Mouse (Mus musculus) bone marrow macrophage, adult 2 months (primary cell): Measurements from ENCODE around the gene Maneal.

Source experiments
- CTCF ChIP-seq: IDR thresholded peaks from 2 replicates; pipeline ENCODE4 v1.5.1; 2012; ENCODE audit warnings: low read depth, mild to moderate bottlenecking, low read length, moderate library complexity
- POLR2A ChIP-seq: IDR thresholded peaks from 2 replicates; pipeline ENCODE4 v1.6.1; 2012; ENCODE audit warnings: mild to moderate bottlenecking, low read depth, low read length, borderline replicate concordance

DNA sequence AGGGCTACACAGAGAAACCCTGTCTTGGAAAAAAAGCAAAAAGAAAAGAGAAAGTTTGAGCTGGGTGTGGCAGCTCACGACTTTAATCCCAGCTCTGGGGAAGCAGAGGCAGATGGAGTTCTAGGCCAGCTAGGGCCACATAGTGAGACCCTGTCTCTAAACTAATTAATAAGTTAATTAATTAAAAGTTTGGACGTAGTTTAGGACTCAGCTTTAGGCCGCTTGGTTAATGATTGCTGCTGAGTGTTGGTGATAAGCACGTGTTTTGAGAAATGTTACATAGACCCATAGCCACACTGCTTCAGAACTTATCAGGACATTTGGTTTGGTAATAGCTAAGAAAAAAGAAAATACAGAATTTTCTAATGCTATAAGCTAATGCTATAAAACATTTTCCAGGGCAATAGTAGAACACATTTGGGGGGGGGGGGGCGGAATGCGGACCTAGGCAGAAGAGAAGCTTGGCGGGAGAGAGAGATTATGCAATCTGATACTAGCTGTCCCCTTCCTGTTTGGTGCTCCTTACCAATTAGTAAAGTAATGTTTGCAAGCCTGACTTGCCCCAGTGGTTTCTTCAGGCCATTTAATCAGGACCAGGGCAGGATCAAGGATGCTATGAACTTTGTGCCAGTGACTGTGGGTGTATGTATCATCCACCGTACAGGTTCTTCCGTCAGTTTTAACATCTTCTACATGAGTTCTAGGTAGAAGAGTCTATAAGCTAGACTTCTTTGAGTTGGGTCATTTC is 52.7 kb downstream of the Maneal start:
- TF ChIP-seq CTCF (no peak), POLR2A (no peak)
